Mouse (Mus musculus) lung, postnatal 0 days (tissue): Measurements from ENCODE around the gene Myo1b. TPM values are rescaled to one million over a fixed set of nuclear protein-coding genes. Genes with fewer than 3 reads are reported as not detected.

ENCODE experiments used
- ATAC-seq: fragments of 200-750 bp; cut with Nextera tagmentation; 2 replicates; pipeline ENCODE4 v1.8.0; 2017; ENCODE audit warnings: moderate library complexity
- DNase-seq: peaks from one replicate; pipeline ENCODE4 v3.0.0-alpha.2; 2016; ENCODE audit warnings: low spot score
- H3K27ac ChIP-seq: fragments of 300-500 bp; sonication (generic); 2 replicates; pipeline ENCODE4 v1.5.1; 2014; ENCODE audit warnings: antibody characterized with exemption, mild to moderate bottlenecking, low read length, mixed read lengths
- H3K27me3 ChIP-seq: fragments of 300-500 bp; sonication (generic); replicated peaks from 2 replicates; pipeline ENCODE4 v1.6.1; 2014; ENCODE audit warnings: low read length, mixed read lengths; ENCODE audit not compliant: insufficient read depth
- H3K36me3 ChIP-seq: fragments of 300-500 bp; sonication (generic); 2 replicates; pipeline ENCODE4 v1.6.1; 2014; ENCODE audit warnings: low read length, mixed read lengths; ENCODE audit not compliant: insufficient read depth
- H3K4me1 ChIP-seq: fragments of 300-500 bp; sonication (generic); 2 replicates; pipeline ENCODE4 v1.6.1; 2014; ENCODE audit warnings: antibody characterized with exemption, low read depth, low read length, mixed read lengths; ENCODE audit not compliant: insufficient read depth
- H3K4me2 ChIP-seq: fragments of 300-500 bp; sonication (generic); replicated peaks from 2 replicates; pipeline ENCODE4 v1.6.1; 2014; ENCODE audit warnings: low read depth, mild to moderate bottlenecking, low read length, moderate library complexity, mixed read lengths
- H3K4me3 ChIP-seq: fragments of 300-500 bp; sonication (generic); 2 replicates; pipeline ENCODE4 v1.5.1; 2014; ENCODE audit warnings: low read depth, low read length
- H3K9ac ChIP-seq: fragments of 300-500 bp; sonication (generic); replicated peaks from 2 replicates; pipeline ENCODE4 v1.6.1; 2014; ENCODE audit warnings: low read depth, mild to moderate bottlenecking
- H3K9me3 ChIP-seq: fragments of 300-500 bp; sonication (generic); 2 replicates; pipeline ENCODE4 v1.6.1; 2016; ENCODE audit warnings: low read length, mixed read lengths
- CTCF ChIP-seq: IDR thresholded peaks from 2 replicates; pipeline ENCODE4 v1.5.1; 2016; ENCODE audit warnings: antibody characterized with exemption, mild to moderate bottlenecking
- EP300 ChIP-seq: IDR thresholded peaks from 2 replicates; pipeline ENCODE4 v1.6.1; 2016; ENCODE audit warnings: antibody characterized with exemption, mild to moderate bottlenecking, control low read depth
- WGBS: fragments of 180-500 bp; shearing (Covaris S2); extraction: QIAGEN DNeasy Blood & Tissue Kit; methylation state at CpG from one replicate; pipeline ENCODE4 v1.1.7; 2014; 5-methylcytosine and 5-hydroxymethylcytosine counted together
- polyA plus RNA-seq: library from polyadenylated mRNA; unstranded; fragments of >200 nt; fragmentation: Nextera tagmentation; extraction: Ambion mirVana; gene quantifications from 2 replicates; pipeline ENCODE4 v1.2.1, GENCODE M21; 2015

Gene Myo1b
- polyA plus RNA-seq, 1 experiment from 2014 or later = 108 TPM

DNA sequence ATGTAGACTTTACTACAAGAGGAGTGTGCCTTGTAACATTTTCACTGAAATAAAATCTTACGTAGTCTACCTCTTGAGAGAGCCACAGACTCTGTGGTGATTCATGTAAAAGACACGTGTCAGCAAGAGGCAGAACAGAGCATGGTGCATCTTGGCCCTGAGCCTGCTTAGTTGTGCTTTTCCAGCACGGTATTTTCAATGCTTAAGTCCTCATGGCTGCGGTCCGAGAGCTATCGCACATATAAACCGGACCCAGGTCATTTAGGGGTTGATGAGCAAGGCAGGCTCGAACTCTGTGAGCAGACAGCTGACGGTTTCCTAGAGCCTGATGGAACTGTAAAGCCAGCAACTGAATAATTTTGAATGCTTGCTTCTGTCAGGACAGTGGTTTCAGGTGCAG, 86.5 kb downstream of the Myo1b start:
- no peaks in the 10 kb centered on the region for H3K4me1 ChIP-seq
- no peak overlapping the region for H3K9ac ChIP-seq
- H3K4me3 ChIP-seq = no peak overlapping the region
- H3K27me3 ChIP-seq = no peaks in the 10 kb centered on the region
- no peaks in the 10 kb centered on the region for H3K9me3 ChIP-seq
- no peak overlapping the region for H3K27ac ChIP-seq
- H3K4me2 ChIP-seq = no peak overlapping the region
- TF ChIP-seq EP300 = no peak
- TF ChIP-seq CTCF = no peak
- ATAC-seq (no peak), DNase-seq (no peak)
- 73% methylated on average over 9 of the region's 9 CpGs for WGBS
- H3K36me3 ChIP-seq = no peaks in the 10 kb centered on the region

GRCm38 (mm10) chr1:51822531-51822930, 93.3 kb downstream of the Myo1b start:
- ATAC-seq (no peak), DNase-seq (no peak)
- TF ChIP-seq EP300 (no peak), CTCF (no peak)
- H3K27me3 ChIP-seq = no peaks in the 10 kb centered on the region
- H3K4me2 ChIP-seq = no peak overlapping the region
- H3K27ac ChIP-seq = no peak overlapping the region
- H3K4me3 ChIP-seq = no peak overlapping the region
- peaks cover 13% of the 10 kb centered on the region for H3K4me1 ChIP-seq
- 83% methylated on average over 4 of the region's 4 CpGs for WGBS
- H3K9me3 ChIP-seq = no peaks in the 10 kb centered on the region
- no peaks in the 10 kb centered on the region for H3K36me3 ChIP-seq
- H3K9ac ChIP-seq = no peak overlapping the region

- DNase-seq = peak; percentile 19
- ATAC-seq = no peak
- Histone ChIP-seq H3K4me1 (peaks cover 13% of the 10 kb centered on the region), H3K27me3 (no peaks in the 10 kb centered on the region), H3K4me3 (no peak overlapping the region), H3K27ac (no peak overlapping the region), H3K9me3 (no peaks in the 10 kb centered on the region), H3K9ac (no peak overlapping the region), H3K36me3 (no peaks in the 10 kb centered on the region), H3K4me2 (no peak overlapping the region)
- TF ChIP-seq EP300 = no peak
- no peak for TF ChIP-seq CTCF
- WGBS = 61% methylated on average over 13 of the region's 13 CpGs
These were observed 94.0 kb downstream of the Myo1b start for GRCm38 (mm10) chr1:51821701-51822495.

DNA sequence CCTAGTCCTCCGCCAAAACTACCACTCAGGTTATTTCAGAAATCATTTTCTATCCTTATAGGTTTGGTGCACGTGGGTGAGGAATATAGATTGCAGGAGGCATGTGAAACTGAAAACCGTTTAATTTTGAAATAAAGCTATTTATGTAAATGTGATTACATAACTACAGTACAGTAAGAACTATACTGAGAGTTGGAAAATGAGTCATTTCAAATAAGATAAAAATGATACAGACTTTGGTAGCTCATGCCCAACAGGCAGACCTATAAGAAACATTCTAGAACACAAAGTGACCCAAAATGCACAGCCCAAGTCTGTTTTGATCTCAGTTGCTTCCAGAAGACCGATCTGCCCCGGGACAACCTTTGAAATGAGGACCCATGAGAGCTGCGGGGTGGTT, 95.4 kb downstream of the Myo1b start:
- no peaks in the 10 kb centered on the region for H3K36me3 ChIP-seq
- ATAC-seq (no peak), DNase-seq (no peak)
- H3K9me3 ChIP-seq = no peaks in the 10 kb centered on the region
- H3K9ac ChIP-seq = no peak overlapping the region
- no peak overlapping the region for H3K27ac ChIP-seq
- WGBS = 77% methylated on average over 6 of the region's 6 CpGs
- no peak for TF ChIP-seq EP300
- TF ChIP-seq CTCF = no peak
- H3K4me2 ChIP-seq = no peak overlapping the region
- H3K4me1 ChIP-seq = peaks cover 13% of the 10 kb centered on the region
- no peak overlapping the region for H3K4me3 ChIP-seq
- no peaks in the 10 kb centered on the region for H3K27me3 ChIP-seq

GRCm38 (mm10) chr1:51820013-51820441, 95.8 kb downstream of the Myo1b start:
- Histone ChIP-seq H3K4me1 (peaks cover 13% of the 10 kb centered on the region), H3K36me3 (no peaks in the 10 kb centered on the region), H3K4me3 (no peak overlapping the region), H3K27me3 (no peaks in the 10 kb centered on the region), H3K9ac (no peak overlapping the region), H3K4me2 (peak overlapping the region; percentile 2; the same call in 1 of the 2 replicates), H3K9me3 (no peaks in the 10 kb centered on the region), H3K27ac (no peak overlapping the region)
- peak; percentile 88 for TF ChIP-seq EP300
- no peak for TF ChIP-seq CTCF
- peak; percentile 62 for DNase-seq
- 27% methylated on average over 7 of the region's 7 CpGs for WGBS
- peak; percentile 66 for ATAC-seq

DNA sequence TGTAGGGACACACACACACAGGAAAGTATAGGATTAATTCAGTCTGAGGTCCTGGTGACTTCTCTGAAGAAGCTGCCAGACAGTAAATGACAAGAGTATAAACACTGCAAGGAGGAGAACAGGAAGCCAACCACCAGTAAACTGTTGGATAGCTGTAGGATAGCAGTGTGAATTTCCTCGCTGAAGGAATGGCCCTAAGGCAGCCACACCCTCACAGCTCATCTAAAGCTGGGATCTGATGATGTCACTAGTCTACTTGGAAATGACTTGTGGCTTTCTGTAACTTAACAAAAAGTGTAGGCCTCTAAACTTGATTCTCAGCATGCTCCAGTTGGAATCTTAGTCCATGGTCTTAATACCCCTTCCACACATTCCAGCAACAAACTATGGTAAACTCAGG, 100.2 kb downstream of the Myo1b start:
- TF ChIP-seq CTCF = no peak
- no peak for TF ChIP-seq EP300
- ATAC-seq (peak; percentile 26; the same call in 1 of the 2 replicates), DNase-seq (no peak)
- Histone ChIP-seq H3K9ac (no peak overlapping the region), H3K4me3 (no peak overlapping the region), H3K36me3 (no peaks in the 10 kb centered on the region), H3K4me1 (peaks cover 10% of the 10 kb centered on the region), H3K9me3 (no peaks in the 10 kb centered on the region), H3K27ac (no peak overlapping the region), H3K4me2 (no peak overlapping the region), H3K27me3 (no peaks in the 10 kb centered on the region)
- WGBS = 52% methylated on average over 1 of the region's 1 CpGs
